Mouse (Mus musculus): ENCODE measurements around the gene Abcc1.

Gene Abcc1

GRCm38 (mm10) chr16:14364066-14364465, 2.7 kb downstream of the Abcc1 start:
- TF ChIP-seq GATA4 (IDR thresholded peaks at IDR 0.05; ENCODE audit: insufficient replicate concordance, low read length): no peak

GRCm38 (mm10) chr16:14365457-14365856, 4.1 kb downstream of the Abcc1 start:
- no peak for TF ChIP-seq GATA4 (IDR thresholded peaks at IDR 0.05; ENCODE audit: insufficient replicate concordance, low read length)

- no peak for TF ChIP-seq GATA4 (IDR thresholded peaks at IDR 0.05; ENCODE audit: insufficient replicate concordance, low read length)
Measured at GRCm38 (mm10) chr16:14366017-14366416, 4.7 kb downstream of the Abcc1 start.

DNA sequence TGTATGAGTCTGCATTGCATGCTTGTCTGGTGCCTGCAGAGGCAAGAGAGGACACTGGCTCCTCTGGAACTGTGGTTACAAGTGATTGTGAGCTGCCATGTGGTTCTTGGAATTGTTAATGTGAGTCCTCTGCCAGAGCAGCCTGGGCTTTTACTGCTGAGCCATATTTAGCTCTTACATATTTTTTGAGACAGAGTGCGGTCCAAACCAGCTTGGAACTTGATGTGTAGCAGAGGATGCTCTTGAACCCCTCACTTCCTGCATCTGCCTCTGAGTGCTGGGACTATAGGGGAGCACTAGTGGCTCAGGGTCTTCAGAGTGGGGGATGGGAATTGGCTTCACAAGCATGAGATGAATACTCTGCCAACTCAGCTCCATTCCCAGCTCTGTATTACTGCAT, 10.0 kb downstream of the Abcc1 start:
- TF ChIP-seq GATA4 (IDR thresholded peaks at IDR 0.05; ENCODE audit: insufficient replicate concordance, low read length): no peak

- no peak for TF ChIP-seq GATA4 (IDR thresholded peaks at IDR 0.05; ENCODE audit: insufficient replicate concordance, low read length)
Measured at GRCm38 (mm10) chr16:14372382-14372781, 11.0 kb downstream of the Abcc1 start.

GRCm38 (mm10) chr16:14372817-14373301, 11.5 kb downstream of the Abcc1 start:
- TF ChIP-seq GATA4 (IDR thresholded peaks at IDR 0.05; ENCODE audit: insufficient replicate concordance, low read length): no peak

- no peak for TF ChIP-seq GATA4 (IDR thresholded peaks at IDR 0.05; ENCODE audit: insufficient replicate concordance, low read length)
Measured at GRCm38 (mm10) chr16:14375942-14376341, 14.6 kb downstream of the Abcc1 start.

DNA sequence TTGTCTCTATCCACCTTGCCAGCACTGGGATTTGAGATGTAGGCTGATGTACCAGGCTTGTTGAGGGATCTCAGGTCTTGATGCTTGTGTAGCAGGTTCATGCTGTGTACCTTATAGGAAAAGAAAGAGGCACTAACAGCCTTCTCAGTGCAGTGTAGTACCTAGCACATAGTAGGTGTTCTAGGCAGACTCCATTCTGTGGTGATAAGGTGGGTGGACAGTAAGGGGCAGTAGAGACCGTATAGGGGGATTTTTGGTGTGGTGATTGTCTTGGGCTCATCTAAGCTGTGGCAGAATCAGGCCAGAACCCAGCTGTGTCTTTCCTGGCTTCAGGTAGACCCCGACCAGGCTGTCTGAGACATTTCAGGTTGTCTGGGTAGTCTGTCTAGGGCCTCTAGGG, 15.0 kb downstream of the Abcc1 start:
- no peak for TF ChIP-seq GATA4 (IDR thresholded peaks at IDR 0.05; ENCODE audit: insufficient replicate concordance, low read length)

DNA sequence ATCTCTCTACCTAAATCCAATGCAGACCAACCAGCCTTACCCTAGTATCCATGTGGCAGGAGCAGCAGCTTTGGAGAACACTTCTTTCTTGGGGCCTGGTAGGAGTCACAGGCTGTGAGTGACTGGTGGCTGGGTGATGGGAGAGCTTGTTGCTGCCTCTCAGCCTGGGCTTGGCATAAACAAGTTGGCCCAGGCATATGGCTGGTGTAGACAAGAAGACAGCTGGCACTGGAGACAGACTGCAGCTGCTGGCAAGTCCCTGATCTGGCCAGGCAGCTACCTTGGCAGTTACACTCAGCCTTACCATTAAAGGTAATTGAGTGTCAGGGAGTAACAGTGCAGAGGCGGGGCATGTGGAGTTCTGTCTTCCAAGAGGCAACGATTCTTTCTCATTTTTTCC, 16.0 kb downstream of the Abcc1 start:
- no peak for TF ChIP-seq GATA4 (IDR thresholded peaks at IDR 0.05; ENCODE audit: insufficient replicate concordance, low read length)

- TF ChIP-seq GATA4 (IDR thresholded peaks at IDR 0.05; ENCODE audit: insufficient replicate concordance, low read length): no peak
Measured at GRCm38 (mm10) chr16:14378654-14379053, 17.3 kb downstream of the Abcc1 start.

DNA sequence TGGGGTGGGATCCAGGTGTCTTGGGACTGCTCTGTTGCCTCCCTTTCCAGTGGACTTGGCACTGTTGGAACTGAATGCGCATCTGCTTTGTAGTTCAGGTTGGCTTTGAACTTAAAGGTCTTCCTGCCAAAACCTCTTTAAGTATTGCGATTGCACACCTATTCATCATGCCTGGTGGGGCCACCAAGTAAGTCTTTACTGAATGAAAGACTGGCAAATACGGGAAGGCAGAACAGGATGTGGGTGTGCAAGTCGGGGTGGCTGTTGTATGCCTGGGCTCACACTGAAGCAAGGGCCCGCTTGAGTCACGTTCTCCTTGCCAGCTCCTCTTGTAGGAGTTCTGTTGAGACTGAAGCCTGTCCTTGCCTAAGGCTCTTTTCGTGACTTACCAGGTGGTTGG, 18.5 kb downstream of the Abcc1 start:
- TF ChIP-seq GATA4 (IDR thresholded peaks at IDR 0.05; ENCODE audit: insufficient replicate concordance, low read length): no peak

DNA sequence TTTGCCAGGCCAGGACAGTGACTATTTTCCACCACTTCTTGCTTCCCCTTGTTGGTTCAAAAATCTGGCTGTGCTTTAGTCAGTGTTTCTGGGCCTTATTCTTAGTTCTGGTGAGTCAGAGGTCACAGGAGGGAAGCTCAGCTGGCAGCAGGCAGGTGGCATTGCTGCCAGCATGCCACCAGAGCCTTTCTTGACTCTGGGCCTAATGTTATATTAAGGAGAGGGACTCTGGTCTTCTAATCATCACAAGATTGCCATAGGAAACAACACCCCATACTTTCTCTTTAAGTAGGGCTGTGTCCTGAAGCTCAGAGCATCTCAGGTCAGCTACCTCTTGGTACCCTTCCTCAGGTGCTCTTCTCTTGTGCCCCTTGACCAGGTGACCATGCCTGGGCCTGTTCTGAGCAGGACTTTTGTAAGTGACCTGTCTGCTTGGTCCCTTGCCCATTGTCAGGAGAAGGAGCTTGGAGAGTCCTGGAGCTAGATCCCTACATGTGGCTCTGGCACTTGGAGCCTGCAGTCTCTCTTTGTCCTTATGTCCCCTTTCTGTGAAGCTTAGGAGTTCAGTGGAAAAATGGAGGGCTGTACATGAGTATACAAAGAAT, 19.8 kb downstream of the Abcc1 start:
- TF ChIP-seq GATA4 (IDR thresholded peaks at IDR 0.05; ENCODE audit: insufficient replicate concordance, low read length): no peak

- no peak for TF ChIP-seq GATA4 (IDR thresholded peaks at IDR 0.05; ENCODE audit: insufficient replicate concordance, low read length)
Measured at GRCm38 (mm10) chr16:14399303-14399702, 37.9 kb downstream of the Abcc1 start.

- no peak for TF ChIP-seq GATA4 (IDR thresholded peaks at IDR 0.05; ENCODE audit: insufficient replicate concordance, low read length)
Measured at GRCm38 (mm10) chr16:14403507-14403906, 42.1 kb downstream of the Abcc1 start.

DNA sequence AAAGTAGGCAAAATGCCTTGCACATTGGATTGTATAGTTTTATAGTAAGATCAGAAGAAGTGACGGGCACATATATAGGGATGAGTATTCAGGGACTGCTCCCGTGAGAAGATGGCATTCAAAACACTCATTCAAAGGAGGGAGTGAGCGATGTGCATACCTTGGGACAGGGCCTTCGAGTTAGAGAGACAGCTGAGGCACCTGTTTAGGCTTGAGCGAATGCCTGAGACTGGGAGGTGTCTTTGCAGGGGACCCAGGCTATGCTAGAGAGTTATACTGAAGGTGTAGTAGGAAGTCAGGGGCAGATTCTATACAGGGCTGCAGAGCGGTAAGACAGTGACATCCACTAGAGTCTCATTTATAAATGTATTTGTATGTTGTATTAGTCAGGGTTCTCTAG, 44.3 kb downstream of the Abcc1 start:
- no peak for TF ChIP-seq GATA4 (IDR thresholded peaks at IDR 0.05; ENCODE audit: insufficient replicate concordance, low read length)

DNA sequence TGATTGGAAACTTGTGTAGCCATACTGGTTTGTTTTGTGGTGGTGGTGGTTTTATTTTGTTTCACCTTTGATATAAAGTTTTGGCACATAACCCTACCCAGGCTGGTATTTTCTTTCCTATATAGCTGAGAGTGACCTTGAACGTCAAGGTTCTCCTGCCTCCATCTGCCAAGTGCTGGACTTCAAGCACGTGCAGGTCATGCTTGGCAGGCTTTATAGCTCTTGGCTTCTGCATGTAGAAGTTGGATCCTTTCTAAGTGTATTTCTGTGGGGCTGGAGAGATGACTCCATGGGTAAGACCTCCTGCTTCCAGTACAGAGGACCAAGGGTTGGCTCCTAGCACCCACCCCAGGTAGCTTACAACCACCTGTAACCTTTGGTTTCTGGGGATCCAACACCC, 47.8 kb downstream of the Abcc1 start:
- no peak for TF ChIP-seq GATA4 (IDR thresholded peaks at IDR 0.05; ENCODE audit: insufficient replicate concordance, low read length)

DNA sequence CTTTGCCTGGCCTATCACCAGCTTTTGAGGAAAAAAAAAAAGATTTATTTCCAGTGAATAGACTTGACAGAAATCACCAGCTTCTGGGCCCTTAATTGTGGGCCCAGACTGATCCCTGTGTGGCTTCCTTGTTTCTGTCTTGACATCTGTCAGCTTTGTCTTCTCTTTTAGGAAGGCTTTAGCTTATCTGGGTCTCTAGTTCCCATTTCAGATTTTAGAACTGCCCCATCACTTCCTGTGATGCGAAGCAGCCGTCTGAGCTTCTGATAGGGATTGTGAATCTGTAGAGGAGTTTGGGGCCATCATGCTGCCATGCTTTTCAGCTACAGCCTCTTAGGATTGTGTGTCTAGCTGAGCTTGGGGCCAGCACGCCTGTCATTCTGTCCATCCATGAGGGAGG, 48.4 kb downstream of the Abcc1 start:
- no peak for TF ChIP-seq GATA4 (IDR thresholded peaks at IDR 0.05; ENCODE audit: insufficient replicate concordance, low read length)

Measured in liver, adult (tissue).